Mouse (Mus musculus) heart, adult 2 months (tissue): Measurements from ENCODE around the gene Gpatch2l. TPM values are rescaled to one million over a fixed set of nuclear protein-coding genes. Genes with fewer than 3 reads are reported as not detected.

ENCODE experiments used
- DNase-seq, 2 experiments: peaks; one replicate each; pipeline ENCODE4 v3.0.0; 2021
- H3K27ac ChIP-seq: fragments of 200-600 bp; 2 replicates; pipeline ENCODE4 v1.8.1; 2022
- H3K27me3 ChIP-seq: fragments of 200-500 bp; 2 replicates; pipeline ENCODE4 v1.6.1; 2012; ENCODE audit warnings: mild to moderate bottlenecking, low read length, inconsistent platforms, mixed read lengths; ENCODE audit not compliant: control insufficient read depth, insufficient read depth
- H3K36me3 ChIP-seq: fragments of 200-500 bp; 2 replicates; pipeline ENCODE4 v1.6.1; 2012; ENCODE audit warnings: low read length, inconsistent platforms; ENCODE audit not compliant: control insufficient read depth, insufficient read depth
- H3K4me1 ChIP-seq: fragments of 200-500 bp; 2 replicates; pipeline ENCODE4 v1.6.1; 2011; ENCODE audit warnings: low read length; ENCODE audit not compliant: control insufficient read depth, insufficient read depth
- H3K4me3 ChIP-seq: fragments of 200-600 bp; 2 replicates; pipeline ENCODE4 v1.8.1; 2022
- H3K79me2 ChIP-seq: fragments of 200-500 bp; replicated peaks from 2 replicates; pipeline ENCODE4 v1.6.1; 2012; ENCODE audit warnings: mild to moderate bottlenecking, inconsistent platforms, low read length, moderate library complexity, mixed read lengths; ENCODE audit not compliant: control insufficient read depth, insufficient read depth
- H3K9ac ChIP-seq: fragments of 200-500 bp; 2 replicates; pipeline ENCODE4 v1.6.1; 2012; ENCODE audit warnings: low read depth, mild to moderate bottlenecking, control low read depth, inconsistent platforms, low read length, mixed read lengths
- CTCF ChIP-seq: fragments of 200-600 bp; IDR thresholded peaks from 2 replicates; pipeline ENCODE4 v1.8.1; 2022; ENCODE audit warnings: antibody characterized with exemption, mild to moderate bottlenecking, moderate library complexity
- EP300 ChIP-seq: fragments of 200-500 bp; IDR thresholded peaks from 2 replicates; pipeline ENCODE4 v1.6.1; 2011; ENCODE audit warnings: low read depth, low read length, control low read depth; ENCODE audit not compliant: insufficient read depth
- POLR2A ChIP-seq: fragments of 200-500 bp; IDR thresholded peaks from 2 replicates; pipeline ENCODE4 v1.6.1; 2011; ENCODE audit warnings: mild to moderate bottlenecking, low read depth, low read length, control low read depth; ENCODE audit not compliant: insufficient read depth
- WGBS: fragments of 180-500 bp; shearing (Covaris S2); methylation state at CpG from one replicate; pipeline ENCODE4 v1.1.7; 2018; 5-methylcytosine and 5-hydroxymethylcytosine counted together
- intact Hi-C: fragments of 180-260 bp; cut with DNase I; formaldehyde crosslinking; loops from one replicate; pipeline ENCODE4 v1.15.1; 2025
- polyA plus RNA-seq: library from polyadenylated mRNA; depleted of rRNA; stranded (reverse); fragments of >200 nt; gene quantifications from 2 replicates; pipeline ENCODE4 v1.2.3, GENCODE M21; 2012
- total RNA-seq, 2 experiments: library from RNA; stranded (reverse); gene quantifications; 2 replicates each; pipeline ENCODE4 v1.2.3; 2021

Gene Gpatch2l
- total and polyA plus RNA-seq, 3 experiments = 6.2 to 13.8 (median 12.7) TPM

GRCm38 (mm10) chr12:86297450-86297849 lies 55.8 kb downstream of the Gpatch2l start:
- WGBS = 78% methylated on average over 10 of the region's 10 CpGs
- no peak overlapping the region for H3K4me3 ChIP-seq
- no peak overlapping the region for H3K27ac ChIP-seq
- intact Hi-C loops = no loop called here
- H3K27me3 ChIP-seq = no peaks in the 10 kb centered on the region
- no peak overlapping the region for H3K9ac ChIP-seq
- H3K79me2 ChIP-seq = no peaks in the 10 kb centered on the region
- no peak for TF ChIP-seq EP300
- peak; percentile 40 for TF ChIP-seq CTCF
- H3K4me1 ChIP-seq = no peaks in the 10 kb centered on the region
- DNase-seq = no peak
- no peaks in the 10 kb centered on the region for H3K36me3 ChIP-seq

GRCm38 (mm10) chr12:86302973-86303372 lies 61.3 kb downstream of the Gpatch2l start:
- no peak for DNase-seq
- H3K79me2 ChIP-seq = no peaks in the 10 kb centered on the region
- WGBS = 82% methylated on average over 10 of the region's 10 CpGs
- H3K4me3 ChIP-seq = no peak overlapping the region
- H3K4me1 ChIP-seq = peaks cover 3% of the 10 kb centered on the region; the same call in 1 of the 2 replicates
- no peaks in the 10 kb centered on the region for H3K36me3 ChIP-seq
- H3K9ac ChIP-seq = no peak overlapping the region
- intact Hi-C loops = loop anchor here (5.0 kb wide), 1 partner anchor 99 kb away; no protein-coding TSS in a partner anchor
- H3K27me3 ChIP-seq = no peaks in the 10 kb centered on the region
- H3K27ac ChIP-seq = no peak overlapping the region
- TF ChIP-seq POLR2A = no peak
- no peak for TF ChIP-seq EP300
- TF ChIP-seq CTCF = no peak

- H3K27me3 ChIP-seq = no peaks in the 10 kb centered on the region
- WGBS = 52% methylated on average over 7 of the region's 7 CpGs
- DNase-seq = no peak
- no peak overlapping the region for H3K9ac ChIP-seq
- intact Hi-C loops = loop anchor here (5.0 kb wide), 1 partner anchor 173 kb away; no protein-coding TSS in a partner anchor
- TF ChIP-seq EP300 (no peak), CTCF (no peak), POLR2A (no peak)
- H3K36me3 ChIP-seq = no peaks in the 10 kb centered on the region
- H3K4me3 ChIP-seq = peak overlapping the region; percentile 33; the same call in 1 of the 2 replicates
- peaks cover 3% of the 10 kb centered on the region; the same call in 1 of the 2 replicates for H3K4me1 ChIP-seq
- H3K79me2 ChIP-seq = no peaks in the 10 kb centered on the region
- H3K27ac ChIP-seq = no peak overlapping the region
Observed at GRCm38 (mm10) chr12:86305045-86305444, 63.4 kb downstream of the Gpatch2l start.

- peak; percentile 13 to 23 for DNase-seq
- Histone ChIP-seq H3K9ac (no peak overlapping the region), H3K27me3 (no peaks in the 10 kb centered on the region), H3K4me3 (peak overlapping the region; percentile 33; the same call in 1 of the 2 replicates), H3K36me3 (no peaks in the 10 kb centered on the region), H3K27ac (no peak overlapping the region), H3K4me1 (peaks cover 3% of the 10 kb centered on the region; the same call in 1 of the 2 replicates), H3K79me2 (no peaks in the 10 kb centered on the region)
- WGBS = 19% methylated on average over 15 of the region's 15 CpGs
- no peak for TF ChIP-seq EP300
- no peak for TF ChIP-seq POLR2A
- peak; percentile 57 for TF ChIP-seq CTCF
- intact Hi-C loops = loop anchor here (5.0 kb wide), 1 partner anchor 173 kb away; no protein-coding TSS in a partner anchor
Observed at GRCm38 (mm10) chr12:86305635-86306243, 64.1 kb downstream of the Gpatch2l start.

- no peaks in the 10 kb centered on the region for H3K79me2 ChIP-seq
- H3K36me3 ChIP-seq = no peaks in the 10 kb centered on the region
- no peaks in the 10 kb centered on the region for H3K27me3 ChIP-seq
- H3K9ac ChIP-seq = no peak overlapping the region
- intact Hi-C loops = loop anchor here (5.0 kb wide), 1 partner anchor 177 kb away; no protein-coding TSS in a partner anchor
- peaks cover 3% of the 10 kb centered on the region; the same call in 1 of the 2 replicates for H3K4me1 ChIP-seq
- H3K4me3 ChIP-seq = no peak overlapping the region
- DNase-seq = no peak
- WGBS = 62% methylated on average over 10 of the region's 10 CpGs
- no peak for TF ChIP-seq POLR2A
- TF ChIP-seq EP300 = no peak
- TF ChIP-seq CTCF = no peak
- H3K27ac ChIP-seq = no peak overlapping the region
Observed at GRCm38 (mm10) chr12:86309474-86309873, 67.8 kb downstream of the Gpatch2l start.

GRCm38 (mm10) chr12:86309902-86310301 lies 68.2 kb downstream of the Gpatch2l start:
- Histone ChIP-seq H3K36me3 (no peaks in the 10 kb centered on the region), H3K27me3 (no peaks in the 10 kb centered on the region), H3K9ac (no peak overlapping the region), H3K27ac (no peak overlapping the region), H3K79me2 (no peaks in the 10 kb centered on the region), H3K4me3 (no peak overlapping the region), H3K4me1 (peaks cover 3% of the 10 kb centered on the region; the same call in 1 of the 2 replicates)
- no peak for DNase-seq
- WGBS = 76% methylated on average over 4 of the region's 4 CpGs
- intact Hi-C loops = loop anchor here (5.0 kb wide), 1 partner anchor 178 kb away; no protein-coding TSS in a partner anchor
- TF ChIP-seq POLR2A (no peak), EP300 (no peak), CTCF (no peak)
